Mouse (Mus musculus) ES-Bruce4 (cell line): ENCODE measurements around the gene Prrx1.

ENCODE experiments used
- CTCF ChIP-seq: IDR thresholded peaks from one replicate; pipeline ENCODE4 v1.8.1; 2011; ENCODE audit warnings: low read depth, low read length
- EP300 ChIP-seq: IDR thresholded peaks from 2 replicates; pipeline ENCODE4 v1.6.1; 2011; ENCODE audit warnings: low read depth, low read length; ENCODE audit not compliant: insufficient read depth
- POLR2A ChIP-seq: IDR thresholded peaks from one replicate; pipeline ENCODE4 v1.8.1; 2011; ENCODE audit warnings: low read length; ENCODE audit not compliant: insufficient read depth

- TF ChIP-seq CTCF = no peak
- TF ChIP-seq EP300 = no peak
- no peak for TF ChIP-seq POLR2A
Observed at GRCm38 (mm10) chr1:163311006-163311836, 2.3 kb downstream of the Prrx1 start.
